In genomic region chr7:30625530-30626384, GRCm38 (mm10) we compare ENCODE assay signal across 7 mouse cellular contexts. TPM values are rescaled to one million over a fixed set of nuclear protein-coding genes. Genes with fewer than 3 reads are reported as not detected.
DNase-seq lines count a peak whose midpoint lies in the region; ATAC-seq lines count a peak whose summit lies in the region.

Gene Cox6b1, minus strand, starts transcription at chr7:30626151.

- peak within 1 kb of the TSS; percentile 69 for H3K4me3 ChIP-seq in intestine, embryonic 15.5 days (replicated peaks)
- H3K4me3 ChIP-seq in midbrain, embryonic 10.5 days = peak within 1 kb of the TSS; percentile 91

- peak; percentile 98 for ATAC-seq in intestine, embryonic 15.5 days

- H3K9ac ChIP-seq in intestine, embryonic 15.5 days = peak within 1 kb of the TSS; percentile 72

- H3K27me3 ChIP-seq in intestine, embryonic 15.5 days (replicated peaks) = no peaks in the 10 kb centered on the region
- no peaks in the 10 kb centered on the region for H3K27me3 ChIP-seq in midbrain, embryonic 10.5 days (ENCODE audit: low read depth, poor library complexity, severe bottlenecking)

- WGBS in intestine, embryonic 15.5 days = 2% methylated on average over 44 of the region's 44 CpGs
- WGBS in midbrain, embryonic 10.5 days = 3% methylated on average over 44 of the region's 44 CpGs

- peaks cover 16% of the 10 kb centered on the region for H3K36me3 ChIP-seq in intestine, embryonic 15.5 days
- H3K36me3 ChIP-seq in midbrain, embryonic 10.5 days = peaks cover 37% of the 10 kb centered on the region

- peak within 1 kb of the TSS; percentile 62 for H3K4me2 ChIP-seq in intestine, embryonic 15.5 days (replicated peaks)

- peaks cover 7% of the 10 kb centered on the region; the same call in 1 of the 2 replicates for H3K4me1 ChIP-seq in intestine, embryonic 15.5 days (replicated peaks)
- H3K4me1 ChIP-seq in midbrain, embryonic 10.5 days = peaks cover 12% of the 10 kb centered on the region

- no peaks in the 10 kb centered on the region for H3K9me3 ChIP-seq in intestine, embryonic 15.5 days
- H3K9me3 ChIP-seq in midbrain, embryonic 10.5 days (replicated peaks) = no peaks in the 10 kb centered on the region

- H3K27ac ChIP-seq in intestine, embryonic 15.5 days = no peak within 1 kb of the TSS
- peak within 1 kb of the TSS; percentile 86 for H3K27ac ChIP-seq in midbrain, embryonic 10.5 days (replicated peaks)

- intact Hi-C loops in left cerebral cortex, postnatal 25 days (cut with DNase I) = loop anchor here (2.0 kb wide), 1 partner anchor 19 kb away; no protein-coding TSS in a partner anchor

- peak; percentile 91 for DNase-seq in adrenal gland, adult 2 months
- DNase-seq in embryo, embryonic 11 days = peak; percentile 95
- DNase-seq in gastrocnemius, postnatal 25 days = peak; percentile 85
- peak; percentile 84 to 92 for DNase-seq in left cerebral cortex, postnatal 25 days (ENCODE audit: low spot score in 2 of 2)
- peak; percentile 88 for DNase-seq in midbrain, embryonic 10.5 days (ENCODE audit: low spot score)
- peak; percentile 86 for DNase-seq in right cerebral cortex, postnatal 4 days

RNA-seq across cellular contexts. Expression of gene Cox6b1, which starts in this region (rescaled TPM):
- 1,000 to 10,000 TPM; 1,292 to 2,642 TPM for total RNA-seq in adrenal gland, adult 2 months (2021)
- 223 and 275 TPM in 2 replicates for polyA plus RNA-seq in adrenal gland, adult 2 months (2012; rRNA removed)
- 1,000 to 10,000 TPM; 1,459 to 1,684 TPM for total RNA-seq in gastrocnemius, postnatal 25 days (2021)
- polyA plus RNA-seq in intestine, embryonic 15.5 days (2015; fragmentation: Nextera tagmentation; extraction: Ambion mirVana) = 1,191 and 1,300 TPM in 2 replicates
- total RNA-seq in left cerebral cortex, postnatal 25 days (2021) = 100 to 1,000 TPM; 721 to 744 TPM
- polyA plus RNA-seq in midbrain, embryonic 10.5 days (2016; fragmentation: Nextera tagmentation; extraction: Ambion mirVana) = 779 and 792 TPM in 2 replicates
